Mouse (Mus musculus) gastrocnemius, adult 2 months (tissue): ENCODE data around the gene Tbc1d22a. TPM values are rescaled to one million over a fixed set of nuclear protein-coding genes. Genes with fewer than 3 reads are reported as not detected.

Experiments used
- DNase-seq: peaks from one replicate; pipeline ENCODE4 v3.0.0; 2022
- H3K27ac ChIP-seq: fragments of 200-600 bp; 2 replicates; pipeline ENCODE4 v1.8.1; 2022; ENCODE audit warnings: mild to moderate bottlenecking
- H3K4me3 ChIP-seq: fragments of 200-600 bp; 2 replicates; pipeline ENCODE4 v1.8.1; 2022; ENCODE audit warnings: mild to moderate bottlenecking, moderate library complexity
- CTCF ChIP-seq: fragments of 200-600 bp; IDR thresholded peaks from 2 replicates; pipeline ENCODE4 v1.8.1; 2022; ENCODE audit warnings: antibody characterized with exemption, mild to moderate bottlenecking, moderate library complexity
- intact Hi-C: fragments of 180-260 bp; cut with DNase I; formaldehyde crosslinking; loops from one replicate; pipeline ENCODE4 v1.15.1; 2025
- total RNA-seq, 2 experiments: library from RNA; stranded (reverse); gene quantifications; 2 replicates each; pipeline ENCODE4 v1.2.3; 2021

Tbc1d22a gene
- total RNA-seq, 2 experiments from 2014 or later, result 12.4 to 16.3 TPM

DNA sequence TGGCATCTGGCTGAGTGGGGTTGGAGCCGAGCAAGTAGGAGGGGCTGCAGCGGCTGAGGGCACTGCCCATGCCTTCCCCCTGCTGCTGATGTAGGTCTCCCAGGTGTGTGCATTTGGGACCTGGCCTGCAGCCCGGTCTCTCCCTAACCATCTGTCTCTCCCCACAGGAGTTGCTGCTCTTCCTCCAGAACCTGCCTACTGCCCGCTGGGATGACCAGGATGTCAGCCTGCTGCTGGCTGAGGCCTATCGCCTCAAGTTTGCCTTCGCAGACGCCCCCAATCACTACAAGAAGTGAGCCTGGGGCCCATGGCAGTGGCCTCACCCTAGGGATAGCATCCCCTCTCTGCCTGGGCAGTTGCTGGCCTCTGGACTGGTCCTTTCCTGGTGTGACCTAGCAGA is 282.4 kb downstream of the Tbc1d22a start:
- intact Hi-C loops, result no loop called here
- TF ChIP-seq CTCF, result no peak
- no peak for DNase-seq
- Histone ChIP-seq H3K4me3 (no peak overlapping the region), H3K27ac (no peak overlapping the region)

- no peak overlapping the region for H3K4me3 ChIP-seq
- no peak for DNase-seq
- intact Hi-C loops, result no loop called here
- TF ChIP-seq CTCF, result no peak
- no peak overlapping the region for H3K27ac ChIP-seq
These were observed 286.3 kb downstream of the Tbc1d22a start for GRCm38 (mm10) chr15:86500536-86500935.

DNA sequence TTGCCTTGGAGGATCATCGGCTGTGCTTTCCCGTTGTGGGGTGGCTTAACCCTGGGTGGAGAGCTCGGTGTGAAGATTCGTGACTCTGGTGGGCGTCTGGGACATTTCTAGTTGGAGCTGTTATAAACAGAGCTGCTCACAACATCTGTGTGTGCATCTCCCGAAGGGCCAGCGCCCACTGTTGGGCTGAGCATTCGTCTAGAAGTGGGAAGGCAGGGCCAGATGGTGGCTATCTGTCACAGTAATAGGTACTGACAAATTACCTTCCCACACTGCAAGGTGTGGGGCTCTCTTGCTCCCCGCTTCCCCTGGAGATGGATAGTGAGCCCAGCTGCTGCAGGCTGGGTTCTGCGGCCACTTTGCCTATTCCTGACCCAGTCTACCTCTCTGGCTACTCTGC is 289.2 kb downstream of the Tbc1d22a start:
- no peak for TF ChIP-seq CTCF
- Histone ChIP-seq H3K4me3 (no peak overlapping the region), H3K27ac (no peak overlapping the region)
- no peak for DNase-seq
- intact Hi-C loops, result no loop called here

- no peak overlapping the region for H3K4me3 ChIP-seq
- intact Hi-C loops, result no loop called here
- DNase-seq, result no peak
- H3K27ac ChIP-seq, result no peak overlapping the region
- no peak for TF ChIP-seq CTCF
These were observed 292.4 kb downstream of the Tbc1d22a start for GRCm38 (mm10) chr15:86506666-86507065.

- Histone ChIP-seq H3K4me3 (no peak overlapping the region), H3K27ac (no peak overlapping the region)
- no peak for TF ChIP-seq CTCF
- no peak for DNase-seq
- intact Hi-C loops, result no loop called here
These were observed 293.3 kb downstream of the Tbc1d22a start for GRCm38 (mm10) chr15:86507546-86507945.

DNA sequence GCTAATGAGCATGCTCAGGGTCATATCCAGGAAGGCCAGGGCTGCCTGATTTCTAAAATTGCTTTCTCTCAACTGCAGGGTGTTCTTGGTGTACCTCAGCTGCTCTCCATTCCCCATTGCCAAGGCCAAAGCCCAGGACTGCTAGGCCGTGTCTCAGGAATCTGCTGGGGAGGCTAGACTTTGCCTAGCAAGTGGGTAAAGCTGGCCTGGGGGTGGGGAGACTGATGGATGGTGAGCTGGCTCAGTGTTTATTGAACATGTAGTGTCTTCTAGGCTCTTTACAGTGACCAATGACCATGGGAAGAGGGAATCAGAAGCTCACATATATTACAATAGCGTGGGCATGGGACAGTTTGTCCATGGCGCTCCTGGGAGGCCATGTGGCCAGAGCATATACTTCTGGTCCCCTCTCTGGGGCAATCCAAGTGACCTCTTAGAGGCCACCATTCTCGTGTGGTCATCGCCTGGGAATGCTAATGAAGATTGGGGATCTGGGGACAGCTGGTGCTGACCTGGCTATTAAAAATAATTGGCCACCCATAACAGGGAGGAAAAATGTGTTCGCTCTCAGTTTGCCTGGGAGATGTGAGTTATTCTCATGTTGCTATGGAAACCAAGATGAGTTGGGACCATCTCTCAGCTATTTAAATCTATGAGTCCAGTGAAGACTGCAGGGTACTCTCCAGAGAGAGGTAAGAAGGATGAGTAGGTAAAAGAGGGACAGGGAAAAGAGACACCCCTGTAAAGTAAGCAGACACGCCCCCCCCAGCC is 294.3 kb downstream of the Tbc1d22a start:
- Histone ChIP-seq H3K4me3 (no peak overlapping the region), H3K27ac (no peak overlapping the region)
- intact Hi-C loops, result no loop called here
- no peak for TF ChIP-seq CTCF
- no peak for DNase-seq

GRCm38 (mm10) chr15:86509601-86510000 is 295.3 kb downstream of the Tbc1d22a start:
- no peak for DNase-seq
- no peak for TF ChIP-seq CTCF
- Histone ChIP-seq H3K4me3 (no peak overlapping the region), H3K27ac (no peak overlapping the region)
- intact Hi-C loops, result no loop called here

- no peak for DNase-seq
- intact Hi-C loops, result no loop called here
- TF ChIP-seq CTCF, result no peak
- Histone ChIP-seq H3K4me3 (no peak overlapping the region), H3K27ac (no peak overlapping the region)
These were observed 296.9 kb downstream of the Tbc1d22a start for GRCm38 (mm10) chr15:86511181-86511580.

DNA sequence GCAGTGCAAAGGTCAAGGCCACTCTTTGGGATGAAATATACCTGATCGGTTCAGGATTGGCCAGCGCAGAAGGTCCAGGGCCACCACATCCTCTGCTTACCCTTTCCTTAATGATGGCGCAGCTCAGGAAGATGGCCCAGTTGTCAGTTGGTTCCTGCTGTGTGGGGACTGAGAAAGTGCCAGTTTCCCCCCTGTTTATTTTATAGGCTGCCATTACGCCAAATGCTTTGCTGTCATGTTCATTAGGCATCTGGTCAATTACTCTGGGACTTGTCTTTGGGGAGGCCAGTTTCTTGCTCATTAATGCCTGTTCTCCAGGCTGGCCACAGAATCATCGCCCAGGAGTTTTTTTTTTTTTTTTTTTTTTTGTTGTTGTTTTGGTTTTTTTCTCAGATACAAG is 299.1 kb downstream of the Tbc1d22a start:
- no peak for DNase-seq
- intact Hi-C loops, result no loop called here
- H3K27ac ChIP-seq, result no peak overlapping the region
- H3K4me3 ChIP-seq, result no peak overlapping the region
- no peak for TF ChIP-seq CTCF

GRCm38 (mm10) chr15:86520201-86520600 is 305.9 kb downstream of the Tbc1d22a start:
- no peak for DNase-seq
- intact Hi-C loops, result no loop called here
- no peak for TF ChIP-seq CTCF
- Histone ChIP-seq H3K27ac (no peak overlapping the region), H3K4me3 (no peak overlapping the region)

DNA sequence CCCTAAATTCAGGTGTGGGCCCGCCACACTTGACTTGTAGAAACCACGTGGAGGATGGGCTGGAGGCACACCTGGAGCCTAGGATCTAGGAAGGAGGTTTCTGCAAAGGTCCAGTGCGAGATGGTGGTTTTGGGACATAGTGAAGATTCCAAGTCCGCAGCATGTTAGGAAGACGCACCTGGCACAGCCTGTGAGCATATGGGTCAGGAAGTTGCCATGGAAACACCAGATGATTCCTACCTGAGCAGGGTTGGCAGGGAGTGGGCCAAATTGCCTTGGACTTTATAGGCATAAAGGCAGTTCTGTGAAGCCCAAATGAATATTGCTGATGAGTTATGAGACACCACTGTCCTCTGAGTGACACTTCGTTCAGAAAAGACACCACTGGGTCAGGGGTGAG is 321.1 kb downstream of the Tbc1d22a start:
- no peak for TF ChIP-seq CTCF
- intact Hi-C loops, result no loop called here

DNA sequence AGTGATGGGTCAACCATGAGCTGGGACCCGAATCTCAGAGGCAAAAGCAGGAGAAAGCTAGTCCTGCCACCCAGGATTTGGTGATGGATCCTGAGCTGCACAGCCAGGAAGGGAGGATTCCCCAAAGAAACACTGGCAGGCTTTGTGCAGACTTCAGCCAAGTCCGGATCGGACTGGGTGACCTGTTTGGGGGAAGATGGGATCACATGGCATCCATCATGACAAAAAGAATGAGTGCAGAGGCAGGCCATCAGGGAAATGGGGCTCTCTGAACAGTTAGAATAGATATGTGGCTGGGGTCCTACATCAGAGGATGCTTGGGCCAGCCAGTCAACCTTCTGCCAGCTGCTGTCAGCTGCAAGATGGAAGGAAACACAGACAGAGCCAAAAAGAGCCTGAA is 328.1 kb downstream of the Tbc1d22a start:
- H3K27ac ChIP-seq, result no peak overlapping the region
- intact Hi-C loops, result no loop called here
- no peak for TF ChIP-seq CTCF
- no peak for DNase-seq
- no peak overlapping the region for H3K4me3 ChIP-seq

More for the DNA sequence above, 321.1 kb downstream of the Tbc1d22a start:
- no peak overlapping the region for H3K27ac ChIP-seq
- DNase-seq, result no peak
- H3K4me3 ChIP-seq, result no peak overlapping the region

DNA sequence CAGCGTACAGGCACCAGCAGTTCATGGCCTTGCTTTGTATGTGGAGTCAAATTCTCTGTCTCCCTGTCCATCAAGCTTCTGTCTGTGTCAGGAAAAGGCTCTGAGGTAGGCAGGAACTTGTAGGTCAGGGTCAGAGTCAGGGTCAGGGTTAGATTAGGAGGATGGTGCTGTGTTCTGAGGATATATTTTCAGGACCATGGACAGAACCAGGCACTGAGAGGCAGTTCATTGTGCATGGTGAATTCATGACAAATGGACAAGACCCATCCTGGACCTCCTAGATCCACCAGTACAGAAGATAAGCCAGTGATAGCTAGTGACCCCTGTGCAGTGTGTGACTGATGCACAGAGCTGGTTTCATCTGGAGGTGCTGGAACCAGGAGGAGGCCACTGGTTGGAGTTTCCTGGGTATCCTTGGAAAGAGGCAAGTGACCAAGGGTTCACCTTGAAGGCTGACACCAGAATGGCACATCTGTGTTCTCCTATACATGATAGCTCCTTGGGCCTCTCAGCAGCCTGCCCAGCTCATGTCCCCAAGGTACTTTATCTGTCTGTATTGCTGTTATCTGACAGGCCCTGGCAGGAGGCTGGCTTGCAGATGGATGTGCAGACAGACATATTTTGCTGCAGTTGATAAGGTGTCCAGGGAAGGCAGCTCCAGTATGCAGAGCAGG is 330.0 kb downstream of the Tbc1d22a start:
- Histone ChIP-seq H3K4me3 (no peak overlapping the region), H3K27ac (no peak overlapping the region)
- intact Hi-C loops, result no loop called here
- TF ChIP-seq CTCF, result no peak
- no peak for DNase-seq

Other genes starting within 250 kb of the Tbc1d22a start
- under 1 TPM; 0.13 to 0.28 TPM for gene Celsr1, start 180.7 kb upstream of the Tbc1d22a start, total RNA-seq
- gene Gramd4, start 156.8 kb upstream of the Tbc1d22a start, total RNA-seq, result 10 to 100 TPM in 1 of 2 experiments, 1 to 10 TPM in 1; 5.8 to 11.4 TPM
- 1 to 10 TPM; 4.2 to 8.1 TPM for gene Cerk, start 28.3 kb upstream of the Tbc1d22a start, total RNA-seq